Comparison of ENCODE assay signal across 8 mouse cellular contexts in genomic region chr7:4509863-4510608, GRCm38 (mm10). TPM values are rescaled to one million over a fixed set of nuclear protein-coding genes. Genes with fewer than 3 reads are reported as not detected.
DNase-seq lines count a peak whose midpoint lies in the region; ATAC-seq lines count a peak whose summit lies in the region.

No protein-coding gene starts in this region.

- H3K9me3 ChIP-seq in liver, embryonic 15.5 days (replicated peaks): no peaks in the 10 kb centered on the region

- peaks cover 27% of the 10 kb centered on the region for H3K4me1 ChIP-seq in liver, embryonic 15.5 days (replicated peaks)

- peak overlapping the region; percentile 32 for H3K4me3 ChIP-seq in liver, embryonic 15.5 days (replicated peaks)

- no peaks in the 10 kb centered on the region for H3K36me3 ChIP-seq in liver, embryonic 15.5 days (replicated peaks)

- ATAC-seq in liver, embryonic 15.5 days (ENCODE audit: insufficient read depth): peak; percentile 67

- H3K27ac ChIP-seq in liver, embryonic 15.5 days (replicated peaks): no peak overlapping the region

- WGBS in liver, embryonic 15.5 days (ENCODE audit: insufficient replicate concordance): 20% methylated on average over 24 of the region's 24 CpGs

- no peaks in the 10 kb centered on the region for H3K27me3 ChIP-seq in liver, embryonic 15.5 days

- 0 out of 2 replicates have a peak overlapping the region, but pooled peaks have one; percentile 11 for H3K9ac ChIP-seq in liver, embryonic 15.5 days

- peak overlapping the region; percentile 58 for H3K4me2 ChIP-seq in liver, embryonic 15.5 days

- DNase-seq in 3T3-L1 (ENCODE audit: low read depth, low spot score): peak; percentile 46
- peak; percentile 73 for DNase-seq in NIH3T3 (ENCODE audit: low read depth)
- DNase-seq in embryo, embryonic 10.5 days (ENCODE audit: low spot score): peak; percentile 89
- peak; percentile 87 to 89 for DNase-seq in heart, adult 18-20 months
- DNase-seq in kidney, adult 11 months: peak; percentile 70
- peak; percentile 77 for DNase-seq in neural tube, embryonic 10.5 days (ENCODE audit: extremely low spot score, low spot score)
- DNase-seq in testis, postnatal 14 days (ENCODE audit: low spot score): peak; percentile 66

RNA-seq across cellular contexts. Expression of gene Tnnt1, which starts 6.1 kb away (rescaled TPM):
- 10 to 100 TPM; 20.9 to 22.2 TPM for total RNA-seq in heart, adult 18-20 months (2021)
- polyA plus RNA-seq in liver, embryonic 15.5 days (2015; fragmentation: Nextera tagmentation; extraction: Ambion mirVana): 11.7 and 16.9 TPM in 2 replicates

RNA-seq across cellular contexts. Expression of gene Ppp1r12c, which starts 8.6 kb away (rescaled TPM):
- 10 to 100 TPM; 54.6 to 62.1 TPM for total RNA-seq in heart, adult 18-20 months (2021)
- polyA plus RNA-seq in liver, embryonic 15.5 days (2015; fragmentation: Nextera tagmentation; extraction: Ambion mirVana): 17.4 and 20.9 TPM in 2 replicates

RNA-seq across cellular contexts. Expression of gene Tnni3, which starts 14.0 kb away (rescaled TPM):
- total RNA-seq in heart, adult 18-20 months (2021): over 10,000 TPM; 10,363 to 11,433 TPM
- 0.39 and 1.3 TPM in 2 replicates for polyA plus RNA-seq in liver, embryonic 15.5 days (2015; fragmentation: Nextera tagmentation; extraction: Ambion mirVana)

RNA-seq across cellular contexts. Expression of gene Dnaaf3, which starts 22.2 kb away (rescaled TPM):
- total RNA-seq in heart, adult 18-20 months (2021): 1 to 10 TPM; 2.0 to 2.5 TPM
- 0.07 and 0.26 TPM in 2 replicates for polyA plus RNA-seq in liver, embryonic 15.5 days (2015; fragmentation: Nextera tagmentation; extraction: Ambion mirVana)

RNA-seq across cellular contexts. Expression of gene Syt5, which starts 37.3 kb away (rescaled TPM):
- 1 to 10 TPM in 1 of 2 experiments, under 1 TPM in 1; 0.36 to 1.3 TPM for total RNA-seq in heart, adult 18-20 months (2021)
- polyA plus RNA-seq in liver, embryonic 15.5 days (2015; fragmentation: Nextera tagmentation; extraction: Ambion mirVana): 0.35 and 0.77 TPM in 2 replicates
